In genomic region chr19:55507748-55508147, GRCm38 (mm10) we compare ENCODE assay signal across 15 mouse cellular contexts.
DNase-seq lines count a peak whose midpoint lies in the region; ATAC-seq lines count a peak whose summit lies in the region.
"Had no signal": no experiment of that assay in that cellular context is flagged by ENCODE, and none has a peak within 500 bp of the region (broad histone marks: within the 10 kb centered on the region; RNA-seq: fewer than 3 reads in every experiment).

No protein-coding gene starts in this region.

- H3K4me1 ChIP-seq in midbrain, embryonic 13.5 days (replicated peaks) = no peaks in the 10 kb centered on the region
- H3K4me1 ChIP-seq in midbrain, embryonic 14.5 days (ENCODE audit: control insufficient read depth, insufficient read depth, low read length) = no peaks in the 10 kb centered on the region
- H3K4me1 ChIP-seq in embryonic facial prominence, embryonic 14.5 days (ENCODE audit: control insufficient read depth, insufficient read depth, low read length) = peaks cover 21% of the 10 kb centered on the region
- H3K4me1 ChIP-seq: forebrain, embryonic 15.5 days; hindbrain, embryonic 15.5 days had no signal

- H3K9me3 ChIP-seq in midbrain, embryonic 13.5 days = no peaks in the 10 kb centered on the region
- H3K9me3 ChIP-seq in midbrain, embryonic 14.5 days (ENCODE audit: control insufficient read depth, low read length) = no peaks in the 10 kb centered on the region
- H3K9me3 ChIP-seq in embryonic facial prominence, embryonic 14.5 days (ENCODE audit: control insufficient read depth, low read length) = no peaks in the 10 kb centered on the region
- H3K9me3 ChIP-seq: forebrain, embryonic 15.5 days; hindbrain, embryonic 15.5 days had no signal

- 77% methylated on average over 16 of the region's 16 CpGs for WGBS in midbrain, embryonic 13.5 days
- 72% methylated on average over 16 of the region's 16 CpGs for WGBS in midbrain, embryonic 14.5 days
- 50% methylated on average over 16 of the region's 16 CpGs for WGBS in embryonic facial prominence, embryonic 14.5 days

- H3K27me3 ChIP-seq in midbrain, embryonic 13.5 days = no peaks in the 10 kb centered on the region
- H3K27me3 ChIP-seq in midbrain, embryonic 14.5 days (ENCODE audit: control insufficient read depth, insufficient read depth, low read length) = no peaks in the 10 kb centered on the region
- no peaks in the 10 kb centered on the region for H3K27me3 ChIP-seq in embryonic facial prominence, embryonic 14.5 days (replicated peaks; ENCODE audit: control insufficient read depth, insufficient read depth, low read length)
- H3K27me3 ChIP-seq: forebrain, embryonic 15.5 days; hindbrain, embryonic 15.5 days had no signal

- no peak for DNase-seq in midbrain, embryonic 14.5 days
- no peak for DNase-seq in embryonic facial prominence, embryonic 14.5 days (ENCODE audit: low spot score)
- DNase-seq in kidney, postnatal 25 days = peak; percentile 62 to 80
- DNase-seq in thymus, postnatal 4 days = peak; percentile 43
- no peak for DNase-seq in layer of hippocampus, adult 8-10 months (ENCODE audit: low spot score in 2 of 2)
- DNase-seq in heart, adult 9 months (ENCODE audit: low spot score in 2 of 2) = no peak
- DNase-seq: adrenal gland, postnatal 14 days; cerebellum, adult 2 months; embryo, embryonic 11 days; gastrocnemius, postnatal 10 days had no signal

- no peak overlapping the region for H3K9ac ChIP-seq in midbrain, embryonic 13.5 days (replicated peaks)
- no peak overlapping the region for H3K9ac ChIP-seq in midbrain, embryonic 14.5 days (replicated peaks; ENCODE audit: low read length)
- H3K9ac ChIP-seq in embryonic facial prominence, embryonic 14.5 days (ENCODE audit: low read depth, low read length) = no peak overlapping the region
- H3K9ac ChIP-seq: forebrain, embryonic 15.5 days; hindbrain, embryonic 15.5 days; liver, embryonic 14.5 days had no signal

- H3K4me3 ChIP-seq in midbrain, embryonic 13.5 days (replicated peaks) = no peak overlapping the region
- no peak overlapping the region for H3K4me3 ChIP-seq in midbrain, embryonic 14.5 days (replicated peaks; ENCODE audit: low read depth, low read length)
- no peak overlapping the region for H3K4me3 ChIP-seq in embryonic facial prominence, embryonic 14.5 days (ENCODE audit: low read depth, low read length)
- H3K4me3 ChIP-seq: forebrain, embryonic 15.5 days; hindbrain, embryonic 15.5 days had no signal

- H3K36me3 ChIP-seq in midbrain, embryonic 13.5 days = no peaks in the 10 kb centered on the region
- H3K36me3 ChIP-seq in midbrain, embryonic 14.5 days (ENCODE audit: control insufficient read depth, insufficient read depth, low read length) = no peaks in the 10 kb centered on the region
- H3K36me3 ChIP-seq in embryonic facial prominence, embryonic 14.5 days (ENCODE audit: control insufficient read depth, insufficient read depth, low read length) = no peaks in the 10 kb centered on the region
- H3K36me3 ChIP-seq: forebrain, embryonic 15.5 days; hindbrain, embryonic 15.5 days had no signal

- no peak overlapping the region for H3K4me2 ChIP-seq in midbrain, embryonic 13.5 days (replicated peaks)
- H3K4me2 ChIP-seq in midbrain, embryonic 14.5 days (ENCODE audit: low read length) = no peak overlapping the region
- H3K4me2 ChIP-seq in embryonic facial prominence, embryonic 14.5 days (ENCODE audit: low read depth, low read length) = 0 out of 2 replicates have a peak overlapping the region, but pooled peaks have one; percentile 28
- H3K4me2 ChIP-seq: forebrain, embryonic 15.5 days; hindbrain, embryonic 15.5 days had no signal

- 0 out of 2 replicates have a peak overlapping the region, but pooled peaks have one; percentile 21 for H3K27ac ChIP-seq in midbrain, embryonic 13.5 days
- no peak overlapping the region for H3K27ac ChIP-seq in midbrain, embryonic 14.5 days (replicated peaks; ENCODE audit: low read depth, low read length)
- H3K27ac ChIP-seq in embryonic facial prominence, embryonic 14.5 days (replicated peaks; ENCODE audit: low read depth, low read length) = no peak overlapping the region; the same call in 1 of the 2 replicates
- H3K27ac ChIP-seq: forebrain, embryonic 15.5 days; hindbrain, embryonic 15.5 days; liver, embryonic 14.5 days; macrophage had no signal

- no peak for ATAC-seq in midbrain, embryonic 13.5 days
- no peak for ATAC-seq in midbrain, embryonic 14.5 days (ENCODE audit: low FRiP score, low TSS enrichment)
- no peak for ATAC-seq in embryonic facial prominence, embryonic 14.5 days (ENCODE audit: low read depth)
- ATAC-seq: forebrain, embryonic 15.5 days had no signal

Comparison
In these comparisons a context has a peak if more than half of its experiments do, and no peak if none do; other contexts are left out.
1. DNase-seq: peak in kidney, postnatal 25 days (2 of 2) and thymus, postnatal 4 days (single experiment); none in midbrain, embryonic 14.5 days (single experiment), embryonic facial prominence, embryonic 14.5 days (single experiment), layer of hippocampus, adult 8-10 months (0 of 2) and heart, adult 9 months (0 of 2).